Mouse (Mus musculus): ENCODE data around the gene Sf3b5. TPM values are rescaled to one million over a fixed set of nuclear protein-coding genes. Genes with fewer than 3 reads are reported as not detected.

The Sf3b5 gene
- total RNA-seq (2021) = 1 to 10 TPM; 7.3 to 10.0 TPM

GRCm38 (mm10) chr10:13005043-13005442, at the start of gene Sf3b5:
TSS of gene Sf3b5 (plus strand) at chr10:13005343.
- DNase-seq = no peak

- DNase-seq = no peak
Measured at GRCm38 (mm10) chr10:12955831-12956230, 49.3 kb upstream of the Sf3b5 start.

- DNase-seq = no peak
Measured at GRCm38 (mm10) chr10:12957271-12957670, 47.9 kb upstream of the Sf3b5 start.

GRCm38 (mm10) chr10:12961546-12961945, 43.6 kb upstream of the Sf3b5 start:
- no peak for DNase-seq

GRCm38 (mm10) chr10:12962238-12962637, 42.9 kb upstream of the Sf3b5 start:
- DNase-seq = no peak

GRCm38 (mm10) chr10:12963362-12964147, 41.6 kb upstream of the Sf3b5 start:
- no peak for DNase-seq

GRCm38 (mm10) chr10:12964151-12965075, 40.7 kb upstream of the Sf3b5 start, which contains the start of gene Stx11:
TSS of gene Stx11 (minus strand) at chr10:12964298.
- DNase-seq = no peak

- no peak for DNase-seq
Measured at GRCm38 (mm10) chr10:12965669-12966180, 39.4 kb upstream of the Sf3b5 start.

- DNase-seq = no peak
Measured at GRCm38 (mm10) chr10:12974572-12974971, 30.6 kb upstream of the Sf3b5 start.

GRCm38 (mm10) chr10:12975461-12975860, 29.7 kb upstream of the Sf3b5 start:
- DNase-seq = no peak

GRCm38 (mm10) chr10:12975957-12976356, 29.2 kb upstream of the Sf3b5 start:
- no peak for DNase-seq

- DNase-seq = no peak
Measured at GRCm38 (mm10) chr10:12976552-12976951, 28.6 kb upstream of the Sf3b5 start.

- DNase-seq = no peak
Measured at GRCm38 (mm10) chr10:12977787-12978212, 27.3 kb upstream of the Sf3b5 start.

GRCm38 (mm10) chr10:12981071-12981470, 24.1 kb upstream of the Sf3b5 start:
- no peak for DNase-seq

- no peak for DNase-seq
Measured at GRCm38 (mm10) chr10:12983516-12983915, 21.6 kb upstream of the Sf3b5 start.

- DNase-seq = no peak
Measured at GRCm38 (mm10) chr10:12985028-12985427, 20.1 kb upstream of the Sf3b5 start.

GRCm38 (mm10) chr10:12986485-12986884, 18.7 kb upstream of the Sf3b5 start:
- no peak for DNase-seq

- DNase-seq = no peak
Measured at GRCm38 (mm10) chr10:12986943-12987342, 18.2 kb upstream of the Sf3b5 start.

- DNase-seq = no peak
Measured at GRCm38 (mm10) chr10:12991953-12992352, 13.2 kb upstream of the Sf3b5 start.

GRCm38 (mm10) chr10:12993411-12994039, 11.6 kb upstream of the Sf3b5 start:
- DNase-seq = no peak

GRCm38 (mm10) chr10:12996736-12997477, 8.2 kb upstream of the Sf3b5 start:
- peak; percentile 60 to 74 for DNase-seq
